Mouse (Mus musculus) testis, adult 2 months (tissue): ENCODE measurements around the gene Lima1. TPM values are rescaled to one million over a fixed set of nuclear protein-coding genes. Genes with fewer than 3 reads are reported as not detected.

Experiments used
- H3K27ac ChIP-seq: fragments of 200-500 bp; 2 replicates; pipeline ENCODE4 v1.5.1; 2012; ENCODE audit warnings: low read depth, low read length; ENCODE audit not compliant: control insufficient read depth, insufficient read depth
- H3K27me3 ChIP-seq: fragments of 200-500 bp; 2 replicates; pipeline ENCODE4 v1.6.1; 2012; ENCODE audit warnings: mild to moderate bottlenecking, low read length, moderate library complexity; ENCODE audit not compliant: control insufficient read depth, insufficient read depth
- H3K36me3 ChIP-seq: fragments of 200-500 bp; 2 replicates; pipeline ENCODE4 v1.6.1; 2012; ENCODE audit warnings: mild to moderate bottlenecking, low read length; ENCODE audit not compliant: control insufficient read depth, insufficient read depth
- H3K4me1 ChIP-seq: fragments of 200-500 bp; 2 replicates; pipeline ENCODE4 v1.6.1; 2012; ENCODE audit warnings: low read length; ENCODE audit not compliant: control insufficient read depth, insufficient read depth
- H3K4me3 ChIP-seq: fragments of 200-500 bp; 2 replicates; pipeline ENCODE4 v1.5.1; 2012; ENCODE audit warnings: low read depth, mild to moderate bottlenecking, low read length, moderate library complexity, mixed read lengths; ENCODE audit not compliant: control insufficient read depth
- CTCF ChIP-seq: fragments of 200-500 bp; IDR thresholded peaks from 2 replicates; pipeline ENCODE4 v1.5.1; 2012; ENCODE audit warnings: low read depth, mild to moderate bottlenecking, inconsistent platforms, low read length, moderate library complexity; ENCODE audit not compliant: control insufficient read depth, insufficient read depth, insufficient replicate concordance
- POLR2A ChIP-seq: fragments of 200-500 bp; IDR thresholded peaks from 2 replicates; pipeline ENCODE4 v1.6.1; 2012; ENCODE audit warnings: low read depth, mild to moderate bottlenecking, inconsistent platforms, low read length, moderate library complexity; ENCODE audit not compliant: control insufficient read depth
- polyA plus RNA-seq: library from polyadenylated mRNA; depleted of rRNA; stranded (reverse); fragments of >200 nt; gene quantifications from 2 replicates; pipeline ENCODE4 v1.2.3, GENCODE M21; 2012

Lima1 gene
- polyA plus RNA-seq, 1 experiment = 3.8 TPM

DNA sequence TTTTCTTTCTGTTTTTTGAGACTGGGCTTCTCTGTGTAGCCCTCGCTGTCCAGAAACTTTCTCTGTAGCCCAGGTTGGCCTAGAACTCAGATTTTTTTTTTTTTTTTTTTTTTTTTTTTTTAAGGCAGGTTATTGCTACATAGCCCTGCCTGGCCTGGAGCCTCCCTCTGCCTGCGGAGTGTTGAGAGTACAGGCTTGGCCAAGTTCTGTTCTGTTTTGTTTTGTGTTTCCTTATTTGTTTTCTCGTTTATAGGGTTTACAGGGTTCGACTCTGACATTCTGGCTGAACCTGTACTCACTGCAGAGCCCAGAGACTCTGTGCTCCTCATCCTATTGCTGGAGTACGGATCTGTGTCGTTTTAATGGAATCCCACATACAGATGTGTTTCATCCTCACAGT, 13.7 kb downstream of the Lima1 start:
- Histone ChIP-seq H3K27me3 (no peaks in the 10 kb centered on the region), H3K4me3 (no peak overlapping the region), H3K27ac (no peak overlapping the region), H3K36me3 (no peaks in the 10 kb centered on the region), H3K4me1 (peaks cover 16% of the 10 kb centered on the region)
- no peak for TF ChIP-seq POLR2A
- TF ChIP-seq CTCF = no peak

DNA sequence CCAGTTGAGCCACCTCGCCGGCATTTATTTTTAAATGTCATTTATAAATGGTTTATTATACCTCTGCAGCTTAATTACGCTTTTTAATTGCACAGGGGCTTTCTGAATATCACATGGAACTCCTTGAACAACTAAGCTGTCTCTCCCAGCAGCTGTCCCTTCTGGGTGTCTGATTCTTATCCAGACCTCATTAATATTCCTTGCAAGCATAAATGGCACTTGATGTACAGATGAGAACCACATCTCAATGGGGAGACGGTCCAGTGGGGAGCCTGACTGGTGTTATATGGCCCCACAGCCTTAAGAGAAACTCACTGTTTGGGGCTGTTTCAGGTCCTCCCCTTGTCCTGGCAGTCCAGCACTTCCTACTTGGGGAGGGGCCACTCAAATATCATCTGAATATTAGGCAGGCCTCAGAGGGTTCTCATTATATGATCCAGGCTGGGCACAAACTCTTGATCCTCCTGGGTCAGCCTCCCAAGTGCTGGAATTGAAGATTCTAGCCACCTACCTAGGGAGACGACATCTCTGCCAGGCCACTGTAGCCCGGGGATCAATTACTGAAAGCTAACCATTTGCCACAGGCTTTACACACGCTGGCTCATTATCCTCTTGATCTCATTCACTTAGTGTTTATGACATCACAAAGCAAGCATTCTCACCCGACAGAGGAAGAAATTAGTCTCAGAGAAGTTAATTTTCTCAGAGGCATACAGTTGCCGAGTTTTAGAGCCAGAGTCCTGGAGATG, 15.4 kb downstream of the Lima1 start:
- no peak overlapping the region for H3K4me3 ChIP-seq
- no peaks in the 10 kb centered on the region for H3K36me3 ChIP-seq
- no peak for TF ChIP-seq CTCF
- TF ChIP-seq POLR2A = no peak
- H3K4me1 ChIP-seq = peaks cover 5% of the 10 kb centered on the region
- H3K27ac ChIP-seq = no peak overlapping the region
- no peaks in the 10 kb centered on the region for H3K27me3 ChIP-seq

DNA sequence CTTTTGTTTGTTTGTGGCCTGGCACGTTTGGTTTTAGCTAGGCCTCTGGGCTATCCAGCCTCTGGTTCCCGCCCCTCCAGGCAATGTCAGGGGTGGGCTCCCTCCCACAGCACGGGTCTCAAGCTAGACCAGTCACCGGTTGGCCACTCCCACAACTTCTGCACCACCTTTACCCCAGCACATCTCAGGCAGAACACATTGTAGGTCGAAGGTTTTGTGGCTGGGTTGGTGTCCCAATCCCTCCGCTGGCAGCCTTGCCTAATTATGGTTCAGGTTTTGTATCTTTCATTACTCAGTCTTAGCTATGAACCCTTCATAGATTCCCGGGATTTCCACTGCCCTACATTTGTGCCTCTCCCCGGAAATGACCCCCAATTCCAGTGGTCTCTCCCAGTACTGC, 17.8 kb downstream of the Lima1 start:
- no peak overlapping the region for H3K27ac ChIP-seq

DNA sequence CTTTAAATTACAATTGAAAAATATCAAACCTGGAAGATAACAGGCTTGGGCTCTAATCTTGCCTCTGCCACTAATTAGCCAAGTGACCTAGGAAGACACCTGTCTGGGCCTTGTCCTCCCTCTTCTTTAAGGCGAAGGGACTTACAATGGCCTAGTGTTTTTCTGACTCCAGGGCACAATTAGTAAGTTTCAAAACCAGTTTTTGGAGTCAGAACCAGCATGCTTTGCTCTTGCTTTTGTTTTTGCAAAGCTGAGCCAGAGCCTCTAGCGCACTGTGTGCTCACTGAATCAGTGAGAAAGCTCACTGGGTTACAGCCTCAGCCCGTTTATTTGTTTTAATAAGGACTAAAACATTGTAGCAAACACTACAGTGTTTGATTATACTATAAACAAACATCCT, 20.1 kb downstream of the Lima1 start:
- no peak overlapping the region for H3K27ac ChIP-seq
- H3K4me1 ChIP-seq = peaks cover 5% of the 10 kb centered on the region
- no peaks in the 10 kb centered on the region for H3K36me3 ChIP-seq
- no peak overlapping the region for H3K4me3 ChIP-seq
- H3K27me3 ChIP-seq = no peaks in the 10 kb centered on the region
- no peak for TF ChIP-seq CTCF
- TF ChIP-seq POLR2A = no peak

More for the DNA sequence above, 17.8 kb downstream of the Lima1 start:
- peaks cover 5% of the 10 kb centered on the region for H3K4me1 ChIP-seq
- H3K27me3 ChIP-seq = no peaks in the 10 kb centered on the region
- no peak for TF ChIP-seq POLR2A
- no peak for TF ChIP-seq CTCF
- no peak overlapping the region for H3K4me3 ChIP-seq
- no peaks in the 10 kb centered on the region for H3K36me3 ChIP-seq

DNA sequence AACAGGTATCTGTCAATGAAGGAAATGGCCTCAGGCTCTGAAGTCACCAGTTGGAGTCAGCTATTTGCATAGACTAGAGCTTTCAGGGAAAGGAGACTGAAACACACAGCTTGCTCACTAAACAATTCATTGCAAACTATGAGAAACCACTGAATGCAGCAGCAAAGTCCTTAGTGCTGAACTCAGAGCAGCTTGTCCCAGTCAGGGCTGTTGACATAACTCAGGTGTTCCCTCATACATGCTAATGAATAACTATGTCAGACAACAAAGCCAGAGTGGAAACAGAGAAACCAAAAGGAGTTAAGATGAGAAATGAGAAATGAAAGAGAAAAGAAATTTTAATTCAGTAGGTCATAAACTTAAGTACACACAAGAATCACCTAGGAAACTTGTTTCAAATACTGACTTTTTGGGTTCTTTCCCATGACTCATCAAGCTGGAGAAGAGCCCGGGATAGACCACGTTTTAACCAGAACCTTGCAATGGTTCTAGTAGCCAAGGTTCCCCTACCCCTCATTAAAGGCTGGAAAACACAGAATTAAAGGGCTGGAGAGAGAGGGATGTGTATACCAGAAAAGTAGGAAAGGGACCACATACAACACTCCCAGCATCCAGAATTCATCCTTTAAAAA, 22.5 kb downstream of the Lima1 start:
- H3K4me1 ChIP-seq = peaks cover 5% of the 10 kb centered on the region
- H3K27me3 ChIP-seq = no peaks in the 10 kb centered on the region
- no peak overlapping the region for H3K4me3 ChIP-seq
- TF ChIP-seq POLR2A (no peak), CTCF (no peak)
- H3K36me3 ChIP-seq = no peaks in the 10 kb centered on the region
- H3K27ac ChIP-seq = no peak overlapping the region

DNA sequence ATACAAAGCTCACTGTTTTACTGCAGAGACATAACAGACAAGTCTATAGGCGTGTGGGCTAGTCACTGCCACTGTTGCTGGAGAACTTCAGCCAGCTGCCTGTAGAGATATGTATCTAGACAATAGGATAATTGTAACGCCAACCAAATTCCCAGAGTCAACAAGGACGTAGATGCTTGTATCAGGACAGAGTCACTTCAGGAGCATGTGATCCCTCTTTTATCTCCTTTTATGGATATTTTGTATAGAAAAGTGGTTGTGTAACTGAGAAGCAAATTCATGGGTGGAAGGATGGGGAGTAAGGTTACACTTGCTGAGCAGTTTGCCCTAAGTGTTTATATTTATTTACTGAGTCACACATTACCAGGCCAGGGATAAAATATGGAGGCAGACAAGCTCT, 25.0 kb downstream of the Lima1 start:
- no peaks in the 10 kb centered on the region for H3K4me1 ChIP-seq
- TF ChIP-seq CTCF (no peak), POLR2A (no peak)
- H3K36me3 ChIP-seq = no peaks in the 10 kb centered on the region
- no peak overlapping the region for H3K4me3 ChIP-seq
- H3K27me3 ChIP-seq = no peaks in the 10 kb centered on the region
- H3K27ac ChIP-seq = no peak overlapping the region

DNA sequence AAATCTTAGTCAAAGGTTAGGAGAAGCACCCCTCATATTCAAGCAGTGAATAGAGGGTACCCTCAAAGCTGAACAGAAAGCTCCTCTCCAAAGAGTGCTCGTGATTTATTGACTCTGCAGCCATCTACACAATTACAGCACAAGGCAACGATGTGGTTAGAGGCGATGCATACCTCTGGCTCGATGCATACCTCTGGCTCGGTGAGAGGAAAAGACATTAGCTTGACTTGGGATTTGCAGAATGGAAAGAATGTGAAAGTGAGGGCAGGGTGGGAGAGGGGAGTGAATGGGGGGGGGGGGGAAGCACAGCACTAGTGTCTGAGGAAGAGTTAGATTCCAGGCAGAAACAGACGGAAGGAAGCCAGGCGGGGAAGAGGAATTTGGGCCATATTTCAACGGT, 27.3 kb downstream of the Lima1 start:
- Histone ChIP-seq H3K36me3 (no peaks in the 10 kb centered on the region), H3K4me1 (no peaks in the 10 kb centered on the region), H3K27me3 (no peaks in the 10 kb centered on the region), H3K27ac (no peak overlapping the region), H3K4me3 (no peak overlapping the region)
- no peak for TF ChIP-seq POLR2A
- no peak for TF ChIP-seq CTCF

DNA sequence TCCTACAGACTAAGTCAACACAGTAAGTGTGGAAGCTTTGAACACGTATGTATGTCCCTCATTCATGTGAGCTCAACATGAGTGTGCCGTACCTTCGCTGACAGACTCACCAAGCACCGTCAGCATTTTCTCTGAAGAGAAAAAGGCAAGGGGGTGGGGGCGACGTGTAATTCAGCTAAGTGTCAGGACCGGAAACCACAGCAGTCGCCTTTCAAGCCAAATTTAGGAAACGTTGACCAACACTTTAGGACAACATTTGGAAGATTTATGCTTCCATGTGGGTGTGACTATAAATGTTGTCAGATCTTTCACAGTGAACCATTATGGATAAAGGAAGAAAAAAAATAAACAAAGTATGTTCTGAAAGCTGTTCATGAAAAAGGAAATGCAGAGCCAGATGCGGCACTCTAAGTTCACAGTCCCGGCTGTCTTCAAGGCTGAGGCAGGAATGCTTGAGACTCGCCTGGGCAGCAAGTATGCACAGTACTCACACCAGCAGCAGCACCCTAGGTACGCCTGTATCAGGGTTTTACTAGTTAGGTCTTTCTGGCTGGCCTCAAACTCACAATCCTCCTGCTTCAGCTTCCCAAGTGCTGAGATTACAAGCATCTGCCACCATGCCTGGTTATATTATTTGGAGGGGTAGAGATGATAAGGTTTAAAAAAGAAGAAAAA, 27.9 kb downstream of the Lima1 start:
- no peak overlapping the region for H3K4me3 ChIP-seq
- no peak overlapping the region for H3K27ac ChIP-seq
- TF ChIP-seq CTCF (no peak), POLR2A (no peak)

More for the DNA sequence above, 27.9 kb downstream of the Lima1 start:
- Histone ChIP-seq H3K4me1 (no peaks in the 10 kb centered on the region), H3K36me3 (no peaks in the 10 kb centered on the region), H3K27me3 (no peaks in the 10 kb centered on the region)
